Mouse (Mus musculus) cerebellum, adult 18-20 months (tissue): ENCODE results near the gene Lhx6.

Source experiments
- DNase-seq, 2 experiments: peaks; one replicate each; pipeline ENCODE4 v3.0.0; 2021

The Lhx6 gene

GRCm38 (mm10) chr2:36033966-36034365 is 71.2 kb downstream of the Lhx6 start:
- no peak for DNase-seq

GRCm38 (mm10) chr2:36032884-36033283 is 72.3 kb downstream of the Lhx6 start:
- no peak for DNase-seq
